In genomic region chr7:73558293-73559169, GRCm38 (mm10) we compare ENCODE assay signal across 1 mouse cellular context.
TF ChIP-seq lines count a peak whose summit lies in the region.

No protein-coding gene starts in this region.

TF ChIP-seq in MEL, 35 proteins besides CTCF, POLR2A, EP300 and RAD21 (continued from another document):
- TF ChIP-seq CHD2 (IDR thresholded peaks at IDR 0.05; ENCODE audit: low read length): peak; percentile 91
- peak; percentile 82 for TF ChIP-seq POLR2AphosphoS5 (IDR thresholded peaks at IDR 0.05; ENCODE audit: borderline replicate concordance, low read depth, low read length)
- TF ChIP-seq KAT2A (conservative IDR thresholded peaks at IDR 0.05; ENCODE audit: low read depth, low read length): peak; percentile 57
- no peak for TF ChIP-seq MEF2A (IDR thresholded peaks at IDR 0.05; ENCODE audit: extremely low read depth, insufficient replicate concordance, low read depth, low read length, poor library complexity, severe bottlenecking)
- no peak for TF ChIP-seq ZKSCAN1 (IDR thresholded peaks at IDR 0.05; ENCODE audit: low read depth, low read length)
